Mouse (Mus musculus) cortical plate, adult 2 months (tissue): ENCODE measurements around the gene Chrne.

Experiments
- CTCF ChIP-seq: fragments of 200-500 bp; IDR thresholded peaks from 2 replicates; pipeline ENCODE4 v1.5.1; 2011; ENCODE audit warnings: mild to moderate bottlenecking, control low read depth, low read length; ENCODE audit not compliant: insufficient read depth; ENCODE audit errors: extremely low read depth
- POLR2A ChIP-seq: fragments of 200-500 bp; IDR thresholded peaks from 2 replicates; pipeline ENCODE4 v1.6.1; 2011; ENCODE audit warnings: mild to moderate bottlenecking, low read length, control low read depth; ENCODE audit not compliant: insufficient read depth; ENCODE audit errors: extremely low read depth

- peak; percentile 89 for TF ChIP-seq CTCF
- no peak for TF ChIP-seq POLR2A
Observed at GRCm38 (mm10) chr11:70605024-70605566, 13.9 kb downstream of the Chrne start.
